Mouse (Mus musculus): ENCODE data around the gene Wasl. TPM values are rescaled to one million over a fixed set of nuclear protein-coding genes. Genes with fewer than 3 reads are reported as not detected.

Gene Wasl
- 53.4 and 53.6 TPM in 2 replicates for polyA plus RNA-seq (2014; fragmentation: Nextera tagmentation; extraction: Ambion mirVana)

DNA sequence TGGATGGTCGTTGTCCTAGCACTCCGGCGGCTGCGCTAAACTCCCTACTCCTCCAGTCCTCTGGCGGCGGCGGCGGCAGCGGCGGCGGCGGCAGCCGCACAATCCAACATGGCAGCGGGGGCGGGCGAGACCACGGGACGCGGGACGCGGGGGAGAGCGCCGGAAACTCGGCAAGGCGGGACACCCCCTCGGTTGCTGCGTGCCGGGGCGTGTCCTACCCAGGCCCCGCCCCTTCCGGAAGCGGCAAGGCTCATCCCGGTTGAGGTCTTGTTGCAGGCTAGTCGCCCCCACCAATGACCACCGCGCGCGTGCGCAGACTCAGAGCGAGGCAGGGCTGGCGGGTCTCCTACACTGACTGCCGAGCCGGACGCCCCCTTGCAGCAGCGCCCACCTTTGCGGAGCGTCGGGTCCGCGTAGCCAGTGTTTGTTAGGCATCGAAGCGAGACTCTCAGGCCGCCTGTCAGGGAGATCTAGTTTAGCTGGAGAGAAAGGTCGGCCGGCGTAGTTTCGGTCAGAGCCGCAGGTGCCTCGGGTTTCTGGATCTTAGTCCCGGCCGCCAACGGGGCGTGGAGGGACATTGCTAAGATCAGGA lies at the start of gene Wasl:
TSS of gene Wasl (minus strand) at position 143 of the 592 bp plus-strand sequence.
- peak; percentile 99 for ATAC-seq (ENCODE audit: low read depth)
- H3K4me3 ChIP-seq (ENCODE audit: low read depth, low read length): peak within 1 kb of the TSS; percentile 92
- under 1% methylated on average over 58 of the region's 63 CpGs for WGBS

DNA sequence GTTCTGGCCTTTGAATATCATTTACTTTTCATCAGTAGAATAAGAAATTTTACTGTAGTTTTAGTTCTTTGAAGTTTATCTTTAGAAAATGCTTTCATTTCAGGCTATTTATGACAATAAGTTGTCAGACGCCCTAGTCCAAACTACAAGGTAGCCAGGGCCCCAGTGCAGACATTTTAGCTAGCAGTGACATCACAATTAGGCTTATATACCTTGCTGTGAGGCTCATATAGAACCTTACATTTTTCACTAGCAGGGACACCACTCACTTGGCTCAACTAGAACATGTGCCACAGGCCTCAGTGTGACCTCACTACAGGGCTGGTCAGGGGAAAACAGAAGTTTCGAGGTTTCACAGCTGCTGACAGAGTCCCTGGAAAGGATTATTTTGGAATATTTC lies 42.7 kb upstream of the Wasl start:
- H3K4me3 ChIP-seq (ENCODE audit: low read depth, low read length): no peak overlapping the region
- H3K27me3 ChIP-seq (ENCODE audit: control insufficient read depth, insufficient read depth, low read length): no peaks in the 10 kb centered on the region
- no peak overlapping the region for H3K27ac ChIP-seq (ENCODE audit: low read depth, low read length)
- WGBS: 78% methylated on average over 2 of the region's 2 CpGs
- H3K4me2 ChIP-seq (ENCODE audit: low read depth, low read length): no peak overlapping the region
- no peaks in the 10 kb centered on the region for H3K4me1 ChIP-seq (ENCODE audit: control insufficient read depth, insufficient read depth, low read length)
- no peaks in the 10 kb centered on the region for H3K9me3 ChIP-seq (ENCODE audit: control insufficient read depth, low read length)
- no peak for ATAC-seq (ENCODE audit: low read depth)
- H3K36me3 ChIP-seq (ENCODE audit: control insufficient read depth, insufficient read depth, low read length): no peaks in the 10 kb centered on the region
- no peak overlapping the region for H3K9ac ChIP-seq (replicated peaks; ENCODE audit: low read depth, low read length)

More for the DNA sequence above, at the start of gene Wasl:
- Histone ChIP-seq H3K27me3 (ENCODE audit: control insufficient read depth, insufficient read depth, low read length) (no peaks in the 10 kb centered on the region; the same call in 1 of the 2 replicates), H3K9me3 (ENCODE audit: control insufficient read depth, low read length) (no peaks in the 10 kb centered on the region), H3K27ac (ENCODE audit: low read depth, low read length) (peak within 1 kb of the TSS; percentile 96), H3K4me2 (ENCODE audit: low read depth, low read length) (peak within 1 kb of the TSS; percentile 87), H3K9ac (replicated peaks; ENCODE audit: low read depth, low read length) (peak within 1 kb of the TSS; percentile 90), H3K4me1 (ENCODE audit: control insufficient read depth, insufficient read depth, low read length) (peaks cover 12% of the 10 kb centered on the region), H3K36me3 (ENCODE audit: control insufficient read depth, insufficient read depth, low read length) (no peaks in the 10 kb centered on the region)

DNA sequence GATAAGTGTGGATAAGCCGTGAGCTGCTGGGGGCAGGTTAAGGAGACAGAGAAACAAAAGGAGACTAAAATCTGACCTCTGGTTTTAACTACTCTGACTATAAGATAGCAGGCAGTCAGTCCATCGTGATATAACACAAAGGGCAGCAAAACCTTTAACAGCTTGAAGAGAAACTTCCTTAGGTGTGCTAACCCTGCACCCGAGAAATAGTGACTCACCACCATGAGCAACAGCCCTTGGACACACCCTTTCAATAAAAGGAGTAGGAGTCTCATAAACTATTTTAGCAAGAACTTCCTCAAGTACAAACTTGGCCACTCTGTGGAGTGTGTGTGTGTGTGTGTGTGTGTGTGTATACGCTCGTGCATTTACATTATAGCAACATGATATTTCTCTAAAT lies 42.3 kb upstream of the Wasl start:
- Histone ChIP-seq H3K9ac (replicated peaks; ENCODE audit: low read depth, low read length) (no peak overlapping the region), H3K4me3 (ENCODE audit: low read depth, low read length) (no peak overlapping the region), H3K36me3 (ENCODE audit: control insufficient read depth, insufficient read depth, low read length) (no peaks in the 10 kb centered on the region), H3K27me3 (ENCODE audit: control insufficient read depth, insufficient read depth, low read length) (no peaks in the 10 kb centered on the region), H3K9me3 (ENCODE audit: control insufficient read depth, low read length) (no peaks in the 10 kb centered on the region), H3K4me1 (ENCODE audit: control insufficient read depth, insufficient read depth, low read length) (no peaks in the 10 kb centered on the region), H3K27ac (ENCODE audit: low read depth, low read length) (no peak overlapping the region), H3K4me2 (ENCODE audit: low read depth, low read length) (no peak overlapping the region)
- no peak for ATAC-seq (ENCODE audit: low read depth)
- 89% methylated on average over 5 of the region's 5 CpGs for WGBS

DNA sequence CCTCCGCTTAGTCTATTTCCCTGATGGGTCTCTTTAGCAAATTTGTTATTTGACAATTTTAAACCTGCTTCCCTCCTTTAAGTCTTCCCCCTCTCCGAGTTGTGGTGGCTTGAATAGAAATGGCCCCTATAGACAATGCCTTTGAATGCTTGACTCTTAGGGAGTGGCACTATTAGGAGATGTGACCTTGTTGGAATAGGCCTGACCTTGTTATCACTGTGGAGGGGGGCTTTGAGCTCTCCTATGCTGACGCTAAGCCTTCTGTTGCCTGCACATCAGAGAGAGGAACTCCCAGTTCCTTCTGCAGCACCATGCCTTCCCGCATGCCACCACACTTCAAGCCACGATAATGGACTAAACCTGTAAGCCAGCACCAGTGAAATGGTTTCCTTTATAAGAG lies 32.4 kb upstream of the Wasl start:
- Histone ChIP-seq H3K4me3 (ENCODE audit: low read depth, low read length) (no peak overlapping the region), H3K9ac (replicated peaks; ENCODE audit: low read depth, low read length) (no peak overlapping the region), H3K4me2 (ENCODE audit: low read depth, low read length) (no peak overlapping the region), H3K27ac (ENCODE audit: low read depth, low read length) (no peak overlapping the region), H3K4me1 (ENCODE audit: control insufficient read depth, insufficient read depth, low read length) (no peaks in the 10 kb centered on the region), H3K9me3 (ENCODE audit: control insufficient read depth, low read length) (no peaks in the 10 kb centered on the region), H3K27me3 (ENCODE audit: control insufficient read depth, insufficient read depth, low read length) (no peaks in the 10 kb centered on the region), H3K36me3 (ENCODE audit: control insufficient read depth, insufficient read depth, low read length) (no peaks in the 10 kb centered on the region)
- 93% methylated on average over 5 of the region's 5 CpGs for WGBS
- no peak for ATAC-seq (ENCODE audit: low read depth)

DNA sequence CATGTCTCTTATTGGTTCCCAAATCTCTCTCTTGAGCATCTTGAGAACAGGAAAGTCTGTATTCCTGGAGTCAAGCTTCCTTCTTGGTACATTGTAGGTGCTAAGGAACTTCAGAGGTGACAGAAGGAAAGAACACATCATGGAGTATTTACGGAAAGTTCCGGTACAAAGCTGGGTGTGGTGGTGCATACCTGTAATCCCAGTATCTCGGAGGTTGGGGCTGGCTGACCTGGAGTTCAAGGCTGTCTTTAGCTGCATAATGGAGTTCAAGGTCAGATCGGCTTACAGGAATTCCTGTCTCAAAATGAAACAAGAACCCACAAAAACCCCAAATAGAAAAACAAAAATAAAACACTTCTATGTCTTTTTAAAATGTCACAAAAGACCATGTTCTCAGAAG lies 31.3 kb upstream of the Wasl start:
- WGBS: 94% methylated on average over 4 of the region's 4 CpGs
- no peaks in the 10 kb centered on the region for H3K4me1 ChIP-seq (ENCODE audit: control insufficient read depth, insufficient read depth, low read length)
- no peaks in the 10 kb centered on the region for H3K36me3 ChIP-seq (ENCODE audit: control insufficient read depth, insufficient read depth, low read length)
- no peaks in the 10 kb centered on the region for H3K9me3 ChIP-seq (ENCODE audit: control insufficient read depth, low read length)
- H3K4me3 ChIP-seq (ENCODE audit: low read depth, low read length): no peak overlapping the region
- no peaks in the 10 kb centered on the region for H3K27me3 ChIP-seq (ENCODE audit: control insufficient read depth, insufficient read depth, low read length)
- H3K9ac ChIP-seq (replicated peaks; ENCODE audit: low read depth, low read length): no peak overlapping the region
- no peak overlapping the region for H3K27ac ChIP-seq (ENCODE audit: low read depth, low read length)
- no peak for ATAC-seq (ENCODE audit: low read depth)
- H3K4me2 ChIP-seq (ENCODE audit: low read depth, low read length): no peak overlapping the region

DNA sequence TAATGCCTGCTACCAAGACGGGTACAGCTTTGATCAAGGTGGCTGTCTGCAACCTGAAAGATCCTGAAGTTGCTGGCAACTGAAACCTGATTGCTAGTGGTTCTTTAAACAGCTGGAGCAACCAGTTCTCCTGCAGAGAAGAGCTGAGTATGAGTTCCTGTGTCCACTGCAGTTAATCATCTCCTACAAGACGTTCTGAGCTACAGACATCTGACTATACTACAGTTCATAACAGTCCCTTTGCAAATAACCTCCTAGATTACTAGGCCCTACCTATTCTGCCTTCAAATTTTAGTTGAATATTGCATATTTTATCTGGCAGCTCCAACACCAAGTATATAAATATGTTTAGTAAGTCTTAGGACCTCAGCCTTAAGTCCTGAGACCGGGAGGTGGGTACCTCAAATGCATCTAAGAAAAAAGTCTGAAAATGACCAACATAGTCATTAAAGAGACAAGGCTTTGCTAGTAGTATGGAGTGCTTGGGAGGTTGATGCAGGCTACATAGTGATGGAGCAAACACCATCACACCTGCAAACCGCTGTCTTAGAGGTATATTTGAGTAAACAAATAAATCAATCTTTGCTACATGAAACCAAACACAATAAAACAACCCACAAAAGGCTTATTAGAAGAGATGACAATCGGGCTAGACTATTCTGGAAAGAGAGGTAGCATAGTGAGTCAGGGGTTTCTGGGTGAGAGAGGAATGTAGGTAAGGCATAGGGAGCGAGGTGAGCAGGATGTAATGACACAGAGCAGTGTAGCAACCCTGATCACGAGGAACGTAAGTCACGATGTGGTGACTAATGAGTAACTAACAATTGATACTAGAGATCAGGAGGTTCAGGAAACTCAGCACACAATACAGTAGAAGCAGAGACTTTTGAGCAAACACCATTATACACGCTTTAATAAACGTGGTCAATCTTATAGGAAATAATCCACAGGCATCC lies 29.9 kb upstream of the Wasl start:
- H3K27ac ChIP-seq (ENCODE audit: low read depth, low read length): no peak overlapping the region
- H3K4me1 ChIP-seq (ENCODE audit: control insufficient read depth, insufficient read depth, low read length): no peaks in the 10 kb centered on the region
- no peaks in the 10 kb centered on the region for H3K36me3 ChIP-seq (ENCODE audit: control insufficient read depth, insufficient read depth, low read length)
- no peak overlapping the region for H3K9ac ChIP-seq (replicated peaks; ENCODE audit: low read depth, low read length)
- no peak overlapping the region for H3K4me2 ChIP-seq (ENCODE audit: low read depth, low read length)
- no peaks in the 10 kb centered on the region for H3K27me3 ChIP-seq (ENCODE audit: control insufficient read depth, insufficient read depth, low read length)
- WGBS: 85% methylated on average over 11 of the region's 11 CpGs
- H3K4me3 ChIP-seq (ENCODE audit: low read depth, low read length): no peak overlapping the region
- H3K9me3 ChIP-seq (ENCODE audit: control insufficient read depth, low read length): no peaks in the 10 kb centered on the region
- ATAC-seq (ENCODE audit: low read depth): no peak

DNA sequence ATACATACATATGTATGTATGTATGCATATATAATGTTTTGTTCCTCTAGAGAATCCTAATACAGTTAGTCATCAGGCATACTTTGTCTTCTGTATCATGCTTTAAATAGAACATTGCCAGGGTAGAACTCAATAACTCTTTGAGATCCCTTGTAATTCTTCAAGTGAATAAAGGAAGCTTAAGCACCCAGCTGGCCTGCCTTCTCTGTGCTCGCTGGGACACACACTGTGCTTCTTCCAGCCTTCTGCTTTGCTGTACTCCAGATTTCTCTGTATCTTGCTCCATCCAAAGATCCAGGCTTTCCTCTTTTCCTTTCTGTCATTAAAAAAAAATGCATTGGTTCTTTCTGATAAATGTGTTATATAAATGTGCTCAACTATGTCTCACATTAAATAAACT lies 23.1 kb upstream of the Wasl start:
- no peaks in the 10 kb centered on the region for H3K36me3 ChIP-seq (ENCODE audit: control insufficient read depth, insufficient read depth, low read length)
- H3K27me3 ChIP-seq (ENCODE audit: control insufficient read depth, insufficient read depth, low read length): no peaks in the 10 kb centered on the region
- no peaks in the 10 kb centered on the region for H3K4me1 ChIP-seq (ENCODE audit: control insufficient read depth, insufficient read depth, low read length)
- H3K4me3 ChIP-seq (ENCODE audit: low read depth, low read length): no peak overlapping the region
- no peak overlapping the region for H3K9ac ChIP-seq (replicated peaks; ENCODE audit: low read depth, low read length)
- H3K27ac ChIP-seq (ENCODE audit: low read depth, low read length): no peak overlapping the region
- 41% methylated on average over 1 of the region's 1 CpGs for WGBS
- H3K4me2 ChIP-seq (ENCODE audit: low read depth, low read length): no peak overlapping the region
- no peaks in the 10 kb centered on the region for H3K9me3 ChIP-seq (ENCODE audit: control insufficient read depth, low read length)
- no peak for ATAC-seq (ENCODE audit: low read depth)

DNA sequence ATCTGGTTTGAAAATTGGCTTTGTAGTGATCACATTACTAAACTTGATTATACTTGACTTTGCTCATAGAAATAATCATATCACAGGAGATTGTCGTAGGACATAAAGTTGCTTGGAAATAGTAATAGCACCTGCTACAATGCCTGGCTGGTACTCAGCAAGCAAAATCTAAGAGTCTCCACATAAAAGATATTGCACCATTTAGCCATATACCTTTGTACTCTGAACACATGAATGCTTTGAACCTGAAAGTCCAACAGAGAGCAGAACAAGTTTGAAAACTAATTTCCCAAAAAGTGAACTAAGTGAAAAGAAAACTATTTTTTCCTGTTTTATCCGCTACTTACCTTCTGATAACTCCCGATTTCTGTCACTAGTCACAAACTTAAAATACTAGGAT lies 18.3 kb upstream of the Wasl start:
- H3K36me3 ChIP-seq (ENCODE audit: control insufficient read depth, insufficient read depth, low read length): no peaks in the 10 kb centered on the region
- no peak for ATAC-seq (ENCODE audit: low read depth)
- H3K27me3 ChIP-seq (ENCODE audit: control insufficient read depth, insufficient read depth, low read length): no peaks in the 10 kb centered on the region
- H3K4me1 ChIP-seq (ENCODE audit: control insufficient read depth, insufficient read depth, low read length): no peaks in the 10 kb centered on the region
- no peaks in the 10 kb centered on the region for H3K9me3 ChIP-seq (ENCODE audit: control insufficient read depth, low read length)
- WGBS: 93% methylated on average over 3 of the region's 3 CpGs
- no peak overlapping the region for H3K27ac ChIP-seq (ENCODE audit: low read depth, low read length)
- H3K4me3 ChIP-seq (ENCODE audit: low read depth, low read length): no peak overlapping the region
- H3K4me2 ChIP-seq (ENCODE audit: low read depth, low read length): no peak overlapping the region
- H3K9ac ChIP-seq (replicated peaks; ENCODE audit: low read depth, low read length): no peak overlapping the region

DNA sequence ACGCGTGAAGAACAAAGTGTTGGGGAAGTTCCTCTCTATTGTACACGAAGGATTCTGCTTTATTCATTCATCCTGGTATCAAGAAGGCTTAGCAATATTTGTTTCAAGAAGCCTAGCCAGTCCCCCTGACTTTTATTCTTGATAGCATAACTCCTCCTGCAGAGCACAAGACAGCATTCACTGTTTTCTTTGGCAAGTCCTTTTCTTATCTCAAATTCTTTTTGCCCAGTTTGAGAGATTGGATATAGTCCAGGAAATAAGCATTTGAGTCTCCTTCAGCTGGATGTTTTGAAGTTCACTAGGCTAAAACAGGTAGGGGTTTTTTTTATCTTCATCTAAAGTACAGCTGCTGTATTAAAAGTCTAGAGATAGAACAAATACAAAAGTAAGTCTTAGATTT lies 3.0 kb upstream of the Wasl start:
- Histone ChIP-seq H3K27ac (ENCODE audit: low read depth, low read length) (no peak overlapping the region), H3K4me2 (ENCODE audit: low read depth, low read length) (no peak overlapping the region), H3K36me3 (ENCODE audit: control insufficient read depth, insufficient read depth, low read length) (no peaks in the 10 kb centered on the region), H3K27me3 (ENCODE audit: control insufficient read depth, insufficient read depth, low read length) (no peaks in the 10 kb centered on the region; the same call in 1 of the 2 replicates), H3K9me3 (ENCODE audit: control insufficient read depth, low read length) (no peaks in the 10 kb centered on the region), H3K9ac (replicated peaks; ENCODE audit: low read depth, low read length) (no peak overlapping the region), H3K4me3 (ENCODE audit: low read depth, low read length) (no peak overlapping the region), H3K4me1 (ENCODE audit: control insufficient read depth, insufficient read depth, low read length) (peaks cover 7% of the 10 kb centered on the region)
- 79% methylated on average over 3 of the region's 3 CpGs for WGBS
- no peak for ATAC-seq (ENCODE audit: low read depth)
